Mouse (Mus musculus) midbrain, embryonic 12.5 days (tissue): ENCODE measurements around the gene Gstt2. TPM values are rescaled to one million over a fixed set of nuclear protein-coding genes. Genes with fewer than 3 reads are reported as not detected.

Experiments
- polyA plus RNA-seq: library from polyadenylated mRNA; unstranded; fragments of >200 nt; fragmentation: Nextera tagmentation; extraction: Ambion mirVana; gene quantifications from 2 replicates; pipeline ENCODE4 v1.2.1, GENCODE M21; 2016

Gstt2 gene
- polyA plus RNA-seq, 1 experiment from 2014 or later, result 7.9 TPM

Other genes with a start within 250 kb of the Gstt2 start
- 1.0 and 1.7 TPM in 2 replicates for gene Ggt5, start 248.1 kb downstream of the Gstt2 start, polyA plus RNA-seq
- 2.0 and 2.4 TPM in 2 replicates for gene Susd2, start 193.4 kb downstream of the Gstt2 start, polyA plus RNA-seq
- gene Cabin1, start 73.1 kb downstream of the Gstt2 start, polyA plus RNA-seq, result 46.3 and 49.2 TPM in 2 replicates
- 82.1 and 83.0 TPM in 2 replicates for gene Ddt, start 64.0 kb downstream of the Gstt2 start, polyA plus RNA-seq
- not detected in 2 replicates for gene Gm20441, start 56.5 kb downstream of the Gstt2 start, polyA plus RNA-seq
- 1.3 and 2.4 TPM in 2 replicates for gene Gstt3, start 56.0 kb downstream of the Gstt2 start, polyA plus RNA-seq
- 5.3 and 7.0 TPM in 2 replicates for gene Gstt1, start 38.8 kb downstream of the Gstt2 start, polyA plus RNA-seq
- not detected in 2 replicates for gene Gstt4, start 14.9 kb downstream of the Gstt2 start, polyA plus RNA-seq
- 1,213 and 1,289 TPM in 2 replicates for gene Mif, start 22.8 kb upstream of the Gstt2 start, polyA plus RNA-seq
- 1.8 and 2.4 TPM in 2 replicates for gene Derl3, start 56.0 kb upstream of the Gstt2 start, polyA plus RNA-seq
- gene Smarcb1, start 84.2 kb upstream of the Gstt2 start, polyA plus RNA-seq, result 294 and 315 TPM in 2 replicates
- 5.7 and 7.4 TPM in 2 replicates for gene Chchd10, start 95.7 kb upstream of the Gstt2 start, polyA plus RNA-seq
- 32.2 and 44.0 TPM in 2 replicates for gene Mmp11, start 99.1 kb upstream of the Gstt2 start, polyA plus RNA-seq
- 0.46 and 0.56 TPM in 2 replicates for gene Gm867, start 103.2 kb upstream of the Gstt2 start, polyA plus RNA-seq
- gene Vpreb3, start 105.6 kb upstream of the Gstt2 start, polyA plus RNA-seq, result 0.71 TPM in 1 of 2 replicates, not detected in the other
- gene Gm5134, start 117.1 kb upstream of the Gstt2 start, polyA plus RNA-seq, result not detected in 2 replicates
- 25.2 and 28.7 TPM in 2 replicates for gene Zfp280b, start 195.2 kb upstream of the Gstt2 start, polyA plus RNA-seq